Mouse (Mus musculus): ENCODE results near the gene Tnrc6c. TPM values are rescaled to one million over a fixed set of nuclear protein-coding genes. Genes with fewer than 3 reads are reported as not detected.
A peak's percentile ranks its signal among the peaks of the same experiment; 100 is the strongest.

Tnrc6c gene
- polyA plus RNA-seq, 1 experiment from 2014 or later: 15.2 TPM

- Histone ChIP-seq H3K4me1 (peaks cover 21% of the 10 kb centered on the region), H3K27me3 (replicated peaks; ENCODE audit: low read depth, poor library complexity, severe bottlenecking) (peaks cover 26% of the 10 kb centered on the region; the same call in 1 of the 2 replicates), H3K4me3 (no peak overlapping the region), H3K36me3 (replicated peaks) (no peaks in the 10 kb centered on the region), H3K27ac (replicated peaks) (no peak overlapping the region), H3K9me3 (no peaks in the 10 kb centered on the region)
- 83% methylated on average over 2 of the region's 2 CpGs for WGBS
- no peak for DNase-seq (ENCODE audit: low spot score)
These were observed 11.9 kb upstream of the Tnrc6c start for GRCm38 (mm10) chr11:117642181-117642580.

- H3K27me3 ChIP-seq (replicated peaks; ENCODE audit: low read depth, poor library complexity, severe bottlenecking): peaks cover 19% of the 10 kb centered on the region; the same call in 1 of the 2 replicates
- 67% methylated on average over 10 of the region's 10 CpGs for WGBS
These were observed 10.8 kb upstream of the Tnrc6c start for GRCm38 (mm10) chr11:117643240-117643639.

GRCm38 (mm10) chr11:117646786-117647185, 7.3 kb upstream of the Tnrc6c start:
- H3K4me1 ChIP-seq: peaks cover 7% of the 10 kb centered on the region; the same call in 1 of the 2 replicates
- peaks cover 22% of the 10 kb centered on the region for H3K27me3 ChIP-seq (replicated peaks; ENCODE audit: low read depth, poor library complexity, severe bottlenecking)
- no peak for DNase-seq (ENCODE audit: low spot score)
- H3K36me3 ChIP-seq (replicated peaks): no peaks in the 10 kb centered on the region
- H3K9me3 ChIP-seq: no peaks in the 10 kb centered on the region
- no peak overlapping the region for H3K27ac ChIP-seq (replicated peaks)
- 80% methylated on average over 4 of the region's 4 CpGs for WGBS
- no peak overlapping the region for H3K4me3 ChIP-seq

More at GRCm38 (mm10) chr11:117643240-117643639, 10.8 kb upstream of the Tnrc6c start:
- Histone ChIP-seq H3K36me3 (replicated peaks) (no peaks in the 10 kb centered on the region), H3K4me3 (no peak overlapping the region), H3K27ac (replicated peaks) (no peak overlapping the region), H3K4me1 (peaks cover 20% of the 10 kb centered on the region), H3K9me3 (no peaks in the 10 kb centered on the region)
- DNase-seq (ENCODE audit: low spot score): no peak

- Histone ChIP-seq H3K4me1 (peaks cover 6% of the 10 kb centered on the region), H3K36me3 (replicated peaks) (no peaks in the 10 kb centered on the region), H3K4me3 (no peak overlapping the region), H3K27ac (replicated peaks) (no peak overlapping the region), H3K27me3 (replicated peaks; ENCODE audit: low read depth, poor library complexity, severe bottlenecking) (peaks cover 34% of the 10 kb centered on the region), H3K9me3 (no peaks in the 10 kb centered on the region)
- DNase-seq (ENCODE audit: low spot score): no peak
- 83% methylated on average over 6 of the region's 6 CpGs for WGBS
These were observed 6.1 kb upstream of the Tnrc6c start for GRCm38 (mm10) chr11:117648005-117648404.

- Histone ChIP-seq H3K36me3 (replicated peaks) (no peaks in the 10 kb centered on the region), H3K27me3 (replicated peaks; ENCODE audit: low read depth, poor library complexity, severe bottlenecking) (peaks cover 32% of the 10 kb centered on the region), H3K4me1 (peaks cover 17% of the 10 kb centered on the region), H3K4me3 (no peak overlapping the region), H3K27ac (replicated peaks) (no peak overlapping the region), H3K9me3 (no peaks in the 10 kb centered on the region)
- 68% methylated on average over 13 of the region's 13 CpGs for whole genome bisulfite sequencing
- DNase-seq (ENCODE audit: low spot score): no peak
These were observed 3.1 kb upstream of the Tnrc6c start for GRCm38 (mm10) chr11:117650721-117651644.

GRCm38 (mm10) chr11:117652907-117653306, 1.2 kb upstream of the Tnrc6c start:
- peak overlapping the region; percentile 78; the same call in 1 of the 2 replicates for H3K4me3 ChIP-seq
- 75% methylated on average over 3 of the region's 3 CpGs for WGBS

GRCm38 (mm10) chr11:117654380-117654924, 363 bp downstream of the Tnrc6c start:
- Histone ChIP-seq H3K4me1 (peaks cover 51% of the 10 kb centered on the region), H3K4me3 (peak overlapping the region; percentile 78), H3K27me3 (replicated peaks; ENCODE audit: low read depth, poor library complexity, severe bottlenecking) (peaks cover 32% of the 10 kb centered on the region), H3K27ac (replicated peaks) (peak overlapping the region; percentile 96), H3K36me3 (replicated peaks) (no peaks in the 10 kb centered on the region), H3K9me3 (no peaks in the 10 kb centered on the region)
- peak; percentile 100 for DNase-seq (ENCODE audit: low spot score)
- WGBS: under 1% methylated on average over 71 of the region's 71 CpGs

More at GRCm38 (mm10) chr11:117652907-117653306, 1.2 kb upstream of the Tnrc6c start:
- Histone ChIP-seq H3K27ac (replicated peaks) (no peak overlapping the region), H3K27me3 (replicated peaks; ENCODE audit: low read depth, poor library complexity, severe bottlenecking) (peaks cover 32% of the 10 kb centered on the region), H3K36me3 (replicated peaks) (no peaks in the 10 kb centered on the region), H3K9me3 (no peaks in the 10 kb centered on the region), H3K4me1 (peaks cover 37% of the 10 kb centered on the region)
- no peak for DNase-seq (ENCODE audit: low spot score)

GRCm38 (mm10) chr11:117654934-117655291, 824 bp downstream of the Tnrc6c start:
- 3% methylated on average over 66 of the region's 66 CpGs for WGBS
- peaks cover 51% of the 10 kb centered on the region for H3K4me1 ChIP-seq
- peaks cover 29% of the 10 kb centered on the region for H3K27me3 ChIP-seq (replicated peaks; ENCODE audit: low read depth, poor library complexity, severe bottlenecking)
- H3K4me3 ChIP-seq: peak overlapping the region; percentile 78
- H3K36me3 ChIP-seq (replicated peaks): no peaks in the 10 kb centered on the region
- no peak for DNase-seq (ENCODE audit: low spot score)
- no peaks in the 10 kb centered on the region for H3K9me3 ChIP-seq
- H3K27ac ChIP-seq (replicated peaks): peak overlapping the region; percentile 96

- H3K27ac ChIP-seq (replicated peaks): peak overlapping the region; percentile 96
- peak; percentile 77 for DNase-seq (ENCODE audit: low spot score)
- H3K27me3 ChIP-seq (replicated peaks; ENCODE audit: low read depth, poor library complexity, severe bottlenecking): peaks cover 27% of the 10 kb centered on the region
- H3K36me3 ChIP-seq (replicated peaks): no peaks in the 10 kb centered on the region
- H3K9me3 ChIP-seq: no peaks in the 10 kb centered on the region
- WGBS: 1% methylated on average over 80 of the region's 80 CpGs
- H3K4me1 ChIP-seq: peaks cover 51% of the 10 kb centered on the region
- peak overlapping the region; percentile 78 for H3K4me3 ChIP-seq
These were observed 1.4 kb downstream of the Tnrc6c start for GRCm38 (mm10) chr11:117655292-117656076.

GRCm38 (mm10) chr11:117656077-117656401, 1.9 kb downstream of the Tnrc6c start:
- H3K27ac ChIP-seq (replicated peaks): peak overlapping the region; percentile 96
- no peaks in the 10 kb centered on the region for H3K9me3 ChIP-seq
- H3K27me3 ChIP-seq (replicated peaks; ENCODE audit: low read depth, poor library complexity, severe bottlenecking): peaks cover 22% of the 10 kb centered on the region
- DNase-seq (ENCODE audit: low spot score): no peak
- H3K4me3 ChIP-seq: peak overlapping the region; percentile 78
- WGBS: 6% methylated on average over 10 of the region's 10 CpGs
- peaks cover 51% of the 10 kb centered on the region for H3K4me1 ChIP-seq
- H3K36me3 ChIP-seq (replicated peaks): no peaks in the 10 kb centered on the region

- H3K36me3 ChIP-seq (replicated peaks): no peaks in the 10 kb centered on the region
- DNase-seq (ENCODE audit: low spot score): no peak
- 72% methylated on average over 4 of the region's 4 CpGs for WGBS
- no peaks in the 10 kb centered on the region for H3K9me3 ChIP-seq
- H3K4me1 ChIP-seq: peaks cover 39% of the 10 kb centered on the region
- H3K4me3 ChIP-seq: no peak overlapping the region
- H3K27ac ChIP-seq (replicated peaks): no peak overlapping the region
- H3K27me3 ChIP-seq (replicated peaks; ENCODE audit: low read depth, poor library complexity, severe bottlenecking): no peaks in the 10 kb centered on the region
These were observed 4.9 kb downstream of the Tnrc6c start for GRCm38 (mm10) chr11:117658974-117659373.

GRCm38 (mm10) chr11:117663036-117663809, 9.1 kb downstream of the Tnrc6c start:
- no peak for DNase-seq (ENCODE audit: low spot score)
- no peaks in the 10 kb centered on the region for H3K27me3 ChIP-seq (replicated peaks; ENCODE audit: low read depth, poor library complexity, severe bottlenecking)
- H3K4me3 ChIP-seq: no peak overlapping the region
- no peak overlapping the region for H3K27ac ChIP-seq (replicated peaks)
- no peaks in the 10 kb centered on the region for H3K9me3 ChIP-seq
- peaks cover 38% of the 10 kb centered on the region for H3K4me1 ChIP-seq
- WGBS: 83% methylated on average over 4 of the region's 4 CpGs
- H3K36me3 ChIP-seq (replicated peaks): peaks cover 3% of the 10 kb centered on the region; the same call in 1 of the 2 replicates
